Mouse (Mus musculus): ENCODE results near the gene Tmigd3.
A peak's percentile ranks its signal among the peaks of the same experiment; 100 is the strongest.

DNA sequence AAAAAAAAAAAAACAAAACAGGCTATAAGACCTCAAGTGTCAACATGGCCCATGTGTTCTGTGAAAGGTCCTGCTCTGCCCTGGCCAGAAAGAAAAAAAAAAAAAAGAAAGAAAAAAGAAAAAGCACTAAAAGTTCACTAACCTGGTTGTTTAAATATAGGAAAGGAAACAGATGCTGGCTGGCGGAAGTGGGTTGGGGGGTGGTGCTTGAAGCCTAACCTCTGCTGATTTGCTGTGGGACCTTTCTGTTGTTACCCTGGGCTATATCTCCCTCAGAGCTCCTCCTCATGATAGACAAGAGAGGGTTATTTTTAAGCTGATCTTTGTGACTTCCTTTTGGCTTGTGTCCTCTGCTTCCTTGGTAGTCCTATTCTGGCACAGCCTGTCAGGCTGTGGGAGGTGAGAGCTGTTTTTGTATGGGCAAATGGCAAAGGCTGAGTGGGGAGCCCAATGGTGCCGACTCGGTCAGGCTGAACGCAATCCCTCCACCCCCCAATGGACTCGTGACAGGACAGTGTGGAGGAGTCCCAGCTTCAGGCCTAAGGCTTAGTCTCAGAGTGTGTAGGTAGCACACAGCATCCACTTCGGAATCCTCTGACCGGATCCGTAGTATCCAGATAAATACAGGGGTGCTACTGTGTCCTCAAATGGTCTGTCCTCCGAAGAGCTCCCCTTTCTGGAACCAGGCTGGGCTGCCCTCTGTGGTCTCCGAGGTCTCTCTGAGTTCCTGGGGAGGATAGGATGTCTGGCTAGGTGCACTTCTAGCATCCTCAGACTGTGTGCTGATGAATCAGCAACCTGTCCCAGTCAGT lies 21.3 kb downstream of the Tmigd3 start:
- TF ChIP-seq CTCF (IDR thresholded peaks at IDR 0.05; ENCODE audit: low read depth) (no peak), EP300 (IDR thresholded peaks at IDR 0.05; ENCODE audit: low read depth) (0 out of 2 replicates have a peak, but pooled peaks have one; percentile 46)

Data from liver, postnatal 0 days (tissue).